ENCODE assay signal across 11 mouse cellular contexts in genomic region chr17:12669363-12669679, GRCm38 (mm10). TPM values are rescaled to one million over a fixed set of nuclear protein-coding genes. Genes with fewer than 3 reads are reported as not detected.
DNase-seq lines count a peak whose midpoint lies in the region; ATAC-seq and TF ChIP-seq lines count a peak whose summit lies in the region.
"Had no signal": no experiment of that assay in that cellular context is flagged by ENCODE, and none has a peak within 500 bp of the region (broad histone marks: within the 10 kb centered on the region; RNA-seq: fewer than 3 reads in every experiment).

No protein-coding gene starts in this region.

- H3K27ac ChIP-seq in heart, embryonic 11.5 days (ENCODE audit: low read depth, low read length), result peak overlapping the region; percentile 92
- no peak overlapping the region for H3K27ac ChIP-seq in MEL (ENCODE audit: control insufficient read depth, low read depth, low read length)
- H3K27ac ChIP-seq in kidney, adult 2 months (ENCODE audit: insufficient read depth, low read depth, low read length), result peak overlapping the region; percentile 2; the same call in 1 of the 2 replicates
- no peak overlapping the region for H3K27ac ChIP-seq in liver, adult 2 months (replicated peaks; ENCODE audit: insufficient read depth, low read depth, low read length)
- H3K27ac ChIP-seq: embryonic facial prominence, embryonic 13.5 days; layer of hippocampus, adult 2 months had no signal

- intact Hi-C loops in left cerebral cortex, postnatal 36 days (cut with DNase I), result no loop called here

- H3K4me3 ChIP-seq in heart, embryonic 11.5 days (ENCODE audit: low read depth, low read length), result no peak overlapping the region
- H3K4me3 ChIP-seq in MEL (ENCODE audit: control insufficient read depth in 1 of 2, insufficient read depth in 1 of 2, low read depth in 2 of 2, low read length in 2 of 2), result no peak overlapping the region
- H3K4me3 ChIP-seq in kidney, adult 2 months (ENCODE audit: insufficient read depth, low read depth, low read length), result no peak overlapping the region
- H3K4me3 ChIP-seq in liver, adult 2 months (ENCODE audit: insufficient read depth, low read depth, low read length), result no peak overlapping the region
- H3K4me3 ChIP-seq: embryonic facial prominence, embryonic 13.5 days; layer of hippocampus, adult 2 months had no signal

- no peak for TF ChIP-seq CTCF in MEL (IDR thresholded peaks at IDR 0.05 in 2 of 3, conservative IDR thresholded peaks at IDR 0.05 in 1 of 3; ENCODE audit: control insufficient read depth in 1 of 3, insufficient read depth in 1 of 3, low read depth in 2 of 3, low read length in 3 of 3, poor library complexity in 1 of 3, severe bottlenecking in 1 of 3)
- TF ChIP-seq CTCF in kidney, adult 2 months (conservative IDR thresholded peaks at IDR 0.05; ENCODE audit: insufficient read depth, insufficient read length, low read depth, low read length), result no peak
- TF ChIP-seq CTCF in liver, adult 2 months (IDR thresholded peaks at IDR 0.05; ENCODE audit: low read depth, low read length), result no peak

- H3K79me2 ChIP-seq in MEL (ENCODE audit: control insufficient read depth, insufficient read depth, low read length, poor library complexity), result no peaks in the 10 kb centered on the region
- peaks cover 10% of the 10 kb centered on the region; the same call in 1 of the 2 replicates for H3K79me2 ChIP-seq in liver, adult 2 months (ENCODE audit: control insufficient read depth, insufficient read depth, low read length)

- H3K27me3 ChIP-seq in heart, embryonic 11.5 days (ENCODE audit: control insufficient read depth, insufficient read depth, low read length), result no peaks in the 10 kb centered on the region
- H3K27me3 ChIP-seq in MEL (ENCODE audit: control insufficient read depth in 1 of 2, insufficient read depth in 2 of 2, low read length in 2 of 2), result no peaks in the 10 kb centered on the region
- H3K27me3 ChIP-seq in kidney, adult 2 months (replicated peaks; ENCODE audit: control insufficient read depth, insufficient read depth, low read length), result no peaks in the 10 kb centered on the region
- no peaks in the 10 kb centered on the region for H3K27me3 ChIP-seq in liver, adult 2 months (ENCODE audit: control insufficient read depth, insufficient read depth, low read length)
- H3K27me3 ChIP-seq: embryonic facial prominence, embryonic 13.5 days had no signal

- ATAC-seq in heart, embryonic 11.5 days (replicated peaks; ENCODE audit: insufficient number of reproducible peaks, low FRiP score, low TSS enrichment), result peak; percentile 84

- TF ChIP-seq RAD21 in MEL (IDR thresholded peaks at IDR 0.05; ENCODE audit: low read depth, low read length), result no peak

- H3K36me3 ChIP-seq in heart, embryonic 11.5 days (ENCODE audit: control insufficient read depth, insufficient read depth, low read length), result no peaks in the 10 kb centered on the region
- H3K36me3 ChIP-seq in MEL (ENCODE audit: control insufficient read depth in 1 of 2, insufficient read depth in 2 of 2, low read length in 2 of 2), result peaks cover 0 to 5% of the 10 kb centered on the region in 2 experiments; a peak in 1 of 4 replicates
- no peaks in the 10 kb centered on the region; the same call in 1 of the 2 replicates for H3K36me3 ChIP-seq in kidney, adult 2 months (ENCODE audit: control insufficient read depth, insufficient read depth, low read length)
- H3K36me3 ChIP-seq in liver, adult 2 months (ENCODE audit: control insufficient read depth, insufficient read depth, low read length), result 0 out of 2 replicates have a peak, but pooled peaks cover 3% of the 10 kb centered on the region
- H3K36me3 ChIP-seq: embryonic facial prominence, embryonic 13.5 days had no signal

- peak overlapping the region; percentile 40; the same call in 1 of the 2 replicates for H3K9ac ChIP-seq in heart, embryonic 11.5 days (ENCODE audit: low read depth, low read length)
- H3K9ac ChIP-seq in MEL (ENCODE audit: control insufficient read depth, low read depth, low read length, poor library complexity, severe bottlenecking), result no peak overlapping the region
- H3K9ac ChIP-seq in liver, adult 2 months (ENCODE audit: low read depth, low read length), result no peak overlapping the region
- H3K9ac ChIP-seq: embryonic facial prominence, embryonic 13.5 days had no signal

- H3K4me2 ChIP-seq in heart, embryonic 11.5 days, result peak overlapping the region; percentile 14; the same call in 1 of the 2 replicates
- H3K4me2 ChIP-seq: embryonic facial prominence, embryonic 13.5 days had no signal

- H3K4me1 ChIP-seq in heart, embryonic 11.5 days (ENCODE audit: control insufficient read depth, insufficient read depth, low read length), result peaks cover 27% of the 10 kb centered on the region
- peaks cover 0 to 7% of the 10 kb centered on the region in 2 experiments; a peak in 2 of 4 replicates for H3K4me1 ChIP-seq in MEL (ENCODE audit: control insufficient read depth in 1 of 2, insufficient read depth in 2 of 2, low read length in 2 of 2)
- H3K4me1 ChIP-seq in kidney, adult 2 months (ENCODE audit: control insufficient read depth, insufficient read depth, low read length), result peaks cover 26% of the 10 kb centered on the region
- H3K4me1 ChIP-seq in liver, adult 2 months (ENCODE audit: control insufficient read depth, insufficient read depth, low read length), result peaks cover 37% of the 10 kb centered on the region

- no peak for DNase-seq in heart, adult 8-10 months (ENCODE audit: low spot score)
- DNase-seq in MEL (ENCODE audit: low read depth, low spot score), result peak; percentile 18
- peak; percentile 75 for DNase-seq in kidney, adult 2 months
- peak; percentile 71 for DNase-seq in liver, adult 2 months (ENCODE audit: extremely low read depth, low read depth, low spot score)
- DNase-seq in embryo, embryonic 10.5 days (ENCODE audit: low spot score), result no peak
- no peak for DNase-seq in thymus, postnatal 14 days
- no peak for DNase-seq in left cerebral cortex, postnatal 36 days (ENCODE audit: low spot score in 2 of 2)

- no peak for TF ChIP-seq EP300 in MEL (IDR thresholded peaks at IDR 0.05; ENCODE audit: low read depth in 1 of 2, low read length in 2 of 2)

- no peaks in the 10 kb centered on the region for H3K9me3 ChIP-seq in heart, embryonic 11.5 days (replicated peaks; ENCODE audit: control insufficient read depth, low read length)
- H3K9me3 ChIP-seq in MEL (replicated peaks; ENCODE audit: insufficient read depth, low read length), result no peaks in the 10 kb centered on the region
- H3K9me3 ChIP-seq: embryonic facial prominence, embryonic 13.5 days had no signal

- no peak for TF ChIP-seq POLR2A in MEL (IDR thresholded peaks at IDR 0.05; ENCODE audit: control insufficient read depth in 1 of 2, insufficient read depth in 1 of 2, low read depth in 1 of 2, low read length in 2 of 2, poor library complexity in 1 of 2)
- TF ChIP-seq POLR2A in kidney, adult 2 months (IDR thresholded peaks at IDR 0.05; ENCODE audit: low read depth, low read length), result no peak
- no peak for TF ChIP-seq POLR2A in liver, adult 2 months (IDR thresholded peaks at IDR 0.05; ENCODE audit: extremely low read depth, insufficient read depth, low read length)

TF ChIP-seq in MEL, 35 proteins besides CTCF, POLR2A, EP300 and RAD21:
- TF ChIP-seq E2F4 (IDR thresholded peaks at IDR 0.05; ENCODE audit: borderline replicate concordance, low read depth, low read length) (no peak), SIN3A (IDR thresholded peaks at IDR 0.05; ENCODE audit: low read length) (no peak), ZMIZ1 (IDR thresholded peaks at IDR 0.05; ENCODE audit: low read depth, low read length) (no peak), KAT2A (conservative IDR thresholded peaks at IDR 0.05; ENCODE audit: low read depth, low read length) (no peak), MAX (IDR thresholded peaks at IDR 0.05; ENCODE audit: low read length) (no peak), TBP (IDR thresholded peaks at IDR 0.05; ENCODE audit: low read depth, low read length) (no peak), NELFE (IDR thresholded peaks at IDR 0.05; ENCODE audit: low read depth, low read length) (no peak), NRF1 (IDR thresholded peaks at IDR 0.05; ENCODE audit: insufficient read depth, low read depth, low read length, poor library complexity, severe bottlenecking) (no peak), TAL1 (IDR thresholded peaks at IDR 0.05; ENCODE audit: low read length) (no peak)

RNA-seq across cellular contexts. Expression of gene Slc22a1, which starts 6.3 kb away (rescaled TPM):
- 0.82 and 2.1 TPM in 2 replicates for polyA plus RNA-seq in heart, embryonic 11.5 days (2014; fragmentation: Nextera tagmentation; extraction: Ambion mirVana)
- 10 to 100 TPM in 3 of 4 experiments, 1 to 10 TPM in 1; 9.5 to 26.9 (median 14.3) TPM for total RNA-seq in heart, adult 8-10 months (2022)
- total RNA-seq in MEL (2012; rRNA removed), result not detected in 2 replicates
- not detected for polyA plus RNA-seq in MEL (2012; ENCODE audit: insufficient read depth in 1 of 2, insufficient read length in 2 of 2, low read depth in 1 of 2, low replicate concordance in 2 of 2, missing spikeins in 1 of 2)
- 468 and 516 TPM in 2 replicates for polyA plus RNA-seq in kidney, adult 2 months (2012; rRNA removed)
- 311 and 487 TPM in 2 replicates for total RNA-seq in liver, adult 2 months (2014; rRNA removed)
- polyA plus RNA-seq in liver, adult 2 months (2012; rRNA removed), result 527 and 571 TPM in 2 replicates
- total RNA-seq in left cerebral cortex, postnatal 36 days (2021), result 1 to 10 TPM in 1 of 2 experiments, under 1 TPM in 1; 0.72 to 1.1 TPM
- total RNA-seq: layer of hippocampus, adult 2 months had no signal
- polyA plus RNA-seq: C2C12 had no signal

Comparison
In these comparisons a context has a peak if more than half of its experiments do, and no peak if none do; other contexts are left out.
1. H3K27ac ChIP-seq: peak in heart, embryonic 11.5 days (single experiment) and kidney, adult 2 months (single experiment); none in MEL (single experiment) and liver, adult 2 months (single experiment).
2. DNase-seq: peak in MEL (single experiment), kidney, adult 2 months (single experiment) and liver, adult 2 months (single experiment); none in heart, adult 8-10 months (single experiment), embryo, embryonic 10.5 days (single experiment), thymus, postnatal 14 days (single experiment) and left cerebral cortex, postnatal 36 days (0 of 2).
3. RNA of gene Slc22a1, which starts 6.3 kb away (total RNA-seq): 311 to 487 TPM in liver, adult 2 months; 9.5 to 26.9 TPM in heart, adult 8-10 months, 0.72 to 1.1 TPM in left cerebral cortex, postnatal 36 days and not detected in MEL; every median in the first group is over 10 times any median in the second.